Mouse (Mus musculus) neural tube, embryonic 15.5 days (tissue): ENCODE measurements around the gene Erf. TPM values are rescaled to one million over a fixed set of nuclear protein-coding genes. Genes with fewer than 3 reads are reported as not detected.

Experiments used
- ATAC-seq: fragments of 200-750 bp; cut with Nextera tagmentation; 2 replicates; pipeline ENCODE4 v1.8.0; 2017; ENCODE audit warnings: mild to moderate bottlenecking, moderate TSS enrichment, moderate library complexity; ENCODE audit not compliant: low FRiP score
- H3K27ac ChIP-seq: fragments of 300-500 bp; sonication (generic); replicated peaks from 2 replicates; pipeline ENCODE4 v1.5.1; 2015; ENCODE audit warnings: mild to moderate bottlenecking, inconsistent platforms
- H3K27me3 ChIP-seq: fragments of 300-500 bp; sonication (generic); replicated peaks from 2 replicates; pipeline ENCODE4 v1.6.1; 2015; ENCODE audit warnings: inconsistent platforms
- H3K36me3 ChIP-seq: fragments of 300-500 bp; sonication (generic); 2 replicates; pipeline ENCODE4 v1.6.1; 2015; ENCODE audit warnings: inconsistent platforms
- H3K4me1 ChIP-seq: fragments of 300-500 bp; sonication (generic); 2 replicates; pipeline ENCODE4 v1.6.1; 2015; ENCODE audit warnings: inconsistent platforms
- H3K4me2 ChIP-seq: fragments of 300-500 bp; sonication (generic); 2 replicates; pipeline ENCODE4 v1.6.1; 2015; ENCODE audit warnings: inconsistent platforms, mild to moderate bottlenecking, moderate library complexity
- H3K4me3 ChIP-seq: fragments of 300-500 bp; sonication (generic); replicated peaks from 2 replicates; pipeline ENCODE4 v1.5.1; 2015; ENCODE audit warnings: mild to moderate bottlenecking, inconsistent platforms
- H3K9ac ChIP-seq: fragments of 300-500 bp; sonication (generic); replicated peaks from 2 replicates; pipeline ENCODE4 v1.6.1; 2015; ENCODE audit warnings: mild to moderate bottlenecking, inconsistent platforms
- H3K9me3 ChIP-seq: fragments of 300-500 bp; sonication (generic); replicated peaks from 2 replicates; pipeline ENCODE4 v1.6.1; 2016; ENCODE audit warnings: inconsistent platforms
- WGBS: fragments of 180-500 bp; shearing (Covaris S2); methylation state at CpG from one replicate; pipeline ENCODE4 v1.1.7; 2015; ENCODE audit warnings: mixed read lengths; 5-methylcytosine and 5-hydroxymethylcytosine counted together
- polyA plus RNA-seq: library from polyadenylated mRNA; unstranded; fragments of >200 nt; fragmentation: Nextera tagmentation; extraction: Ambion mirVana; gene quantifications from 2 replicates; pipeline ENCODE4 v1.2.1, GENCODE M21; 2015

Gene Erf
- polyA plus RNA-seq = 3.7 and 6.5 TPM in 2 replicates

DNA sequence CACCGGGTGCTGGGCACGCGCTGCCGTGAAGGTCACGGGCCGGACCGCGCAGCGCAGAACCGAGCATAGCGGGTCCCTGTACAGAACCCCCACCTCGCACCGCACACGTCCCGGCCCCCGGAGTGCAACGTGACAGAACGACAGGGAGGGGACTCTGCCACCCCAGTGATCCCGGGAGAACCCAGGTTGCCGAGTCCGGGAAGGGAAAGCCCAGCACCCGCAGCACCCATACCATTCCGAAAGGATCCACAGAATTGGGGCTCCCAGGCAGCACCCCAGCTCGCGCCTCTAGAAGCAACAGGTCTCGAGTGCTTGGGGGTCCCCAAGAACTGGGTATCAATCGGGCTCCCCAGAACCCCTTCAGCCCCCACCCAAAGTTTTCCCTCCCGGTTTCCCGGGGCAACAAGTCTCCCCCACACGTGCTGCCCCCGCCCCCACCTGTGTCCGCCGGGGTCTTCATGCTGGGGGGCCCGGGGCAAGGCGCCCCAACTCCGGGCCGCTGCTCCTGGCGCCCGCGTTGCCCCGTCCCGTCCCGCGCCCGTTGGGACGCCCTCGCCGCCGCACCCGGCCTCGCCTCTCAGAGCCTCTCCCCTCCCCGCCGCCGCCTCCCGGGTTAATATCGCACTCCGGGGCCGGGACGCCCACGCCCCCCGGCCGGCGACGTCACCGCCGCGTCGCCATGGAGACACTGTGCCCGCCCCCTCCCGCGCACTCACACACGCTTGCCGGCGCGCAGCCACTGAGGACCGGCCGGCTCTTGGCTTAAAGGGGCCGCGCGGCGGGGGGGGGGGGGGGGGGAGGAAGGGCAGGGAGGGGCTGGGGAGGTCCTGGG lies at the start of gene Erf:
TSS of gene Erf (minus strand) at position 621 of the 832 bp plus-strand sequence.
- H3K27ac ChIP-seq = peak within 1 kb of the TSS; percentile 90

DNA sequence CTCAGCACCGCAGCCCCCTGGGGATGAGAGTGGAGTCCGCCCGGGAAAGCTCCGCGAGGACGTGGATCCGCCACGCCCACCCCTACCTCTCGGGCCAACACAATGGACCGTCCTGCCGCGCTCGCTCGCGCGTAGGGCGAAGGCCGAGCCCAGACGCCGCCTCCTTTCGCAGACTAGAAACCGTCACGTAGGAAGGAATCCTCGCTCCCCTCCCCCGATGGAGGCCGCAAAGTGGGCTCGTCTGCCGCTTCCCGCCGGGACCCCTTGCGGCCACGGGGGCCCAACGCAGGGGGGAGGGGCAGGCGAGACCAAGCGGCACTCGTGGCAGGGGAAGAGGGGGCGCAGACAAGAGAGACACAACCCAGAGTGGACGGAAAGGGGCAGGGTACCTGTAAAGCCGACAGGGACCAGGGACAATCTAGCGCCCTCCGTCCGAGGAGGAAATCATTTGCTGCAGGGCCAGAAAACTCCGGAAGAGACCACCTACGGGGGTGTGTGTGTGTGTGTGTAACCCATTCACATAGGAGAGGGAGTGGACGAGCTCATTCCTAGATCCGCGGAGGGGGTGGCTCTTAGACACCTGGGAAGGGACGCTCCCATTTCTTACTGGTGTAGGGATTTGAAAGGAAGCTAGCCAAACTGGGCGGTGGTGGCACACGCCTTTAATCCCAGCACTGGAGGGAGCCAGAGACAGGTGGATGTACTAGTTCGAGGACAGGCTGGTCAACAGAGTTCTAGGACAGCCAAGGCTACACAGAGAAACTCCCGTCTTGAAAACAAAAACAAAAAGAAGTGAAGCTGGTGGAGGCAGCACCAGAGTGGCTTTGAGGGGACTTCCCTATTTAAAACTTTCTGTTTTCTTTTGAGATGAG lies 47.1 kb upstream of the Erf start, which contains the start of gene Pafah1b3:
TSS of gene Pafah1b3 (minus strand) at position 533 of the 872 bp plus-strand sequence.
- H3K4me1 ChIP-seq = peaks cover 39% of the 10 kb centered on the region
- peaks cover 35% of the 10 kb centered on the region for H3K36me3 ChIP-seq
- peak within 1 kb of the TSS; percentile 66 for H3K4me2 ChIP-seq
- H3K27me3 ChIP-seq = no peaks in the 10 kb centered on the region
- peak within 1 kb of the TSS; percentile 79 for H3K4me3 ChIP-seq
- H3K27ac ChIP-seq = peak within 1 kb of the TSS; percentile 98
- under 1% methylated on average over 50 of the region's 52 CpGs for WGBS
- ATAC-seq = peak; percentile 93
- H3K9me3 ChIP-seq = no peaks in the 10 kb centered on the region
- peak within 1 kb of the TSS; percentile 84 for H3K9ac ChIP-seq

More for the DNA sequence above, at the start of gene Erf:
- Histone ChIP-seq H3K4me1 (peaks cover 67% of the 10 kb centered on the region), H3K4me2 (peak within 1 kb of the TSS; percentile 96), H3K9me3 (no peaks in the 10 kb centered on the region), H3K9ac (peak within 1 kb of the TSS; percentile 70), H3K4me3 (peak within 1 kb of the TSS; percentile 85), H3K36me3 (no peaks in the 10 kb centered on the region), H3K27me3 (no peaks in the 10 kb centered on the region)
- ATAC-seq = peak; percentile 85
- WGBS = under 1% methylated on average over 74 of the region's 81 CpGs

DNA sequence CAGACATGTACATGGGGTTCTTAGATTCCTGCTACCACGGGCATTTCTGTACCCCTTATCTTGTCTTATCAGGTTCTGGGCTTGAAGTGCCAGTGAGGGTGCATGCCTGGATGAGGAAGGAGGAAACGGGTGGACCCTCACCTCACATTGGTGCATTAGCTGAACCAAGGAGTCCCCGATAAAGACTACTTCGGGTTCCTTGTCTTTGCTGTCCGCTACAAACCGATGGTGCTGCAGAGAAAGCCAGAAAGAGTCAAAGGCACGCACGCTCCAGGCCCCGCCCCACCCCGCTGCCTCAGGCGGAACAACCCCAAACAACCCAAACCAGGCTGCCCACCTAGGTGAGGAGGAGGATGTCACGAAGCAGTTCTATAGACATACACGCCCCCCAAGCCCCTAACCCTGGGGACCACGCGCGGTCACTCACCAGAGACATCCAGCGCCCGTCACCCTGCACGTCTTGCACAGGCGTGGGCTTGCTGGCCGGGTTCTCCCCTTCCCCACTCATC lies 46.4 kb upstream of the Erf start:
- peak; percentile 48 for ATAC-seq
- Histone ChIP-seq H3K27ac (peak overlapping the region; percentile 98), H3K4me3 (peak overlapping the region; percentile 79), H3K9me3 (no peaks in the 10 kb centered on the region), H3K4me2 (peak overlapping the region; percentile 66), H3K36me3 (peaks cover 42% of the 10 kb centered on the region), H3K4me1 (peaks cover 39% of the 10 kb centered on the region), H3K27me3 (no peaks in the 10 kb centered on the region), H3K9ac (peak overlapping the region; percentile 84)
- 2% methylated on average over 21 of the region's 21 CpGs for WGBS

DNA sequence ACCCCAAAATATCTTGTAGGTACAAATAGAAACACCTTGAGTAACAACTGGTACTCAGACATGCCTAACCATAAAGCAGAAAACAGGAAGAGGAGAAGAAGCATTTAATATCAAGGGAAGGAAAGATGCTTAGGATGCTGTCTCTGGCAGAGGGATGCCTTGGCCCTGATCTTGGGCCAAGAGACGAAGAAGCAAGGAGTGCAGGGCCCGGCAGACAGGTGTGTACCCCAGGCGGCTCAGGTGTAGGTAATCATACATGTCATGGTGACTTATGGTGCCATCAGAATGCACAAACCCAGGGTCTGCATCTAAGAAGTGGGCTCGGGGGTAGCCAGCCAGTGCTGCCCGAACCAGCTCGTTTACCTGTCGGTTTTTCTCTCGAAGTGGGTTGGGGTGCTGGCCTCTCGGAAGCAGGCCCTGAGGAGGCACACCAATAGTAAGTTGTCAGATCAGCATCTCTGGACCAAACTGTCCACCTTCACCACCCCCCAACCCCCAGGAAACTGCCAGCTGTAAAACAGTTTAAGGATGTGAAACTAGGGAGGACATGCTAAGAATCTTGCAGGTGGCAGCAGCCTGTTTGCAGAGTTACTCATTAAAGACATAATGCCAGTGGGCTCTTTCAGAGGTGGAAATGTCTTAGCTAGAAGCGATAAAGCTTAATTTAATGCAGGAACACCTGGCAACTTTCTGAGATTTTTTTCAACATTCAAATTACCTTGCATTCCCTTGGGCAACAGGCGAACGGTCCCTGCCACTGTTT lies 44.6 kb upstream of the Erf start:
- Histone ChIP-seq H3K36me3 (peaks cover 61% of the 10 kb centered on the region), H3K4me1 (peaks cover 44% of the 10 kb centered on the region), H3K27ac (no peak overlapping the region), H3K27me3 (no peaks in the 10 kb centered on the region), H3K4me3 (no peak overlapping the region), H3K9ac (no peak overlapping the region), H3K4me2 (peak overlapping the region; percentile 66; the same call in 1 of the 2 replicates), H3K9me3 (no peaks in the 10 kb centered on the region)
- 86% methylated on average over 12 of the region's 12 CpGs for WGBS
- ATAC-seq = no peak

DNA sequence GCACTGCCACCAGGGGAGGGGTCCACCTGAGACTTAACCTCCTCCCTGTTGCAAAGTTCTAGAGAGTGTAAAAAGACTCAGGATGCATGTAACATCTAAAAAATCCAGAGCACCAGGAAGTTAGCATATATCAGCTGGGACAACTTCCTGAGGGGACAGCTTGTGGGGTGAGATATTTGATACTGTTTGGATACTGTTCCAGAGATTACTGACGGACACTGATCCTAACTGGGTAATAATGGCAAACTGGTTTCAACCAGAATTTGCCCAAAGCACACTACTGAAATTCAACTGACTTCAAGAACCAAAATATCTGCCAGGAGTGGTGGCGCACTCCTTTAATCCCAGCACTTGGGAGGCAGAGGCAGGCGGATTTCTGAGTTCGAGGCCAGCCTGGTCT lies 43.9 kb upstream of the Erf start:
- H3K9me3 ChIP-seq = no peaks in the 10 kb centered on the region
- H3K4me3 ChIP-seq = no peak overlapping the region
- no peaks in the 10 kb centered on the region for H3K27me3 ChIP-seq
- peak overlapping the region; percentile 37; the same call in 1 of the 2 replicates for H3K27ac ChIP-seq
- peaks cover 67% of the 10 kb centered on the region for H3K36me3 ChIP-seq
- no peak overlapping the region for H3K4me2 ChIP-seq
- H3K4me1 ChIP-seq = peaks cover 44% of the 10 kb centered on the region
- no peak for ATAC-seq
- WGBS = 93% methylated on average over 4 of the region's 4 CpGs
- H3K9ac ChIP-seq = no peak overlapping the region

DNA sequence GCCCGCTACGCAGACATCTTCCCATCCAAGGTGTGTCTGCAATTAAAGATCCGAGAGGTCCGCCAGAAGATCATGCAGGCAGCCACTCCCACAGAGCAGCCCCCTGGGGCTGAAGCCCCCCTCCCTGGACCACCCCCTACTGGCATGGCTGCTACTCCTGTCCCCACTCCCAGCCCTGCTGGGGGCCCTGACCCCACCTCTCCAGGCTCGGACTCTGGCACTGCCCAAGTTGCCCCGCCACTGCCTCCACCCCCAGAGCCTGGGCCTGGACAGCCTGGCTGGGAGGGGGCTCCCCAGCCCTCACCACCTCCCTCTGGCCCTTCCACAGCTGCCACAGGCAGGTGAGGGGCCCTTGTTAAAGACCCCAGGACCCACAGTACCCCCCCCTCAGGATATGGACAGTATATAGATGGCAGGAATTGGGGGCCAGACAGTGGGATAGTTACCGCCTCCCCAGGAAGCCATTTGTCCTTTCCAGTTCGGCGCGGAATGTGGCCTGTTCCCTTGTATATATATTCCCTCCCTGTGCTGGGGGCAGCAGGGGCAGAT lies 42.7 kb upstream of the Erf start:
- WGBS = 82% methylated on average over 10 of the region's 10 CpGs
- Histone ChIP-seq H3K27me3 (no peaks in the 10 kb centered on the region), H3K9me3 (no peaks in the 10 kb centered on the region), H3K36me3 (peaks cover 80% of the 10 kb centered on the region), H3K4me2 (no peak overlapping the region), H3K9ac (no peak overlapping the region), H3K4me1 (peaks cover 37% of the 10 kb centered on the region), H3K27ac (0 out of 2 replicates have a peak overlapping the region, but pooled peaks have one; percentile 11), H3K4me3 (no peak overlapping the region)
- ATAC-seq = no peak

DNA sequence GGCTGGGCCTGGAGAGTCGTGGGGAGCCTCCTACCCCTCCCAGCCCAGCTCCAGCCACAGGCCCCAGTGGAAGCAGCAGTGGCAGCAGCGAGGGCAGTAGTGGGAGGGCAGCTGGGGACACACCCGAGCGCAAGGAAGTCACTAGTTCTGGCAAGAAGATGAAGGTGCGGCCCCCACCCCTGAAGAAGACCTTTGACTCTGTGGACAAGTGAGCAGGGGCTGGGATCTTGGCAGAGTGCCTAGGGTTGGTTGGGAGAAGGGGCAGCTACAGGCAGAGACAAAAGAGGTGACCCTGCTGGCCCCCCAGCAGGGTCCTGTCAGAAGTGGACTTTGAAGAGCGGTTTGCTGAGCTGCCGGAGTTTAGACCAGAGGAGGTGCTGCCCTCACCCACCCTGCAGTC lies 41.5 kb upstream of the Erf start:
- H3K4me1 ChIP-seq = peaks cover 34% of the 10 kb centered on the region
- peak overlapping the region; percentile 38 for H3K27ac ChIP-seq
- no peak for ATAC-seq
- H3K27me3 ChIP-seq = no peaks in the 10 kb centered on the region
- no peaks in the 10 kb centered on the region for H3K9me3 ChIP-seq
- H3K36me3 ChIP-seq = peaks cover 91% of the 10 kb centered on the region
- H3K9ac ChIP-seq = no peak overlapping the region
- WGBS = 63% methylated on average over 7 of the region's 7 CpGs
- no peak overlapping the region for H3K4me2 ChIP-seq
- no peak overlapping the region for H3K4me3 ChIP-seq

DNA sequence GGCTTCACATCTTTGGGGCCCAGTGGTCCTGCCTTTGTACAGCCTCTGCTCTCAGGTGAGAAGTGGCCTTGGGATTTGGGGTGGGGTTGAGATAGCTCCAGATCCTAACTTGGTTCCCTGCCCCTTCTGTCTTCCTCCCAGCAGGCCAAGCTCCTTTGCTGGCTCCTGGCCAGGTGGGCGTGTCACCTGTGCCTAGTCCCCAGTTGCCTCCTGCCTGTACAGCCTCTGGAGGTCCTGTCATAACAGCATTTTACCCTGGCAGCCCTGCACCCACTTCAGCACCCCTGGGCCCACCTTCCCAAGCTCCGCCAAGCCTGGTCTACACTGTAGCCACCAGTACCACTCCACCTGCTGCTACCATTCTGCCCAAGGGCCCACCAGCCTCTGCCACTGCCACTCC lies 40.4 kb upstream of the Erf start:
- no peak for ATAC-seq
- no peak overlapping the region for H3K4me3 ChIP-seq
- no peaks in the 10 kb centered on the region for H3K27me3 ChIP-seq
- H3K36me3 ChIP-seq = peaks cover 100% of the 10 kb centered on the region
- no peak overlapping the region for H3K4me2 ChIP-seq
- H3K9me3 ChIP-seq = no peaks in the 10 kb centered on the region
- H3K27ac ChIP-seq = peak overlapping the region; percentile 24; the same call in 1 of the 2 replicates
- H3K4me1 ChIP-seq = peaks cover 24% of the 10 kb centered on the region
- no peak overlapping the region for H3K9ac ChIP-seq
- WGBS = 88% methylated on average over 2 of the region's 2 CpGs

DNA sequence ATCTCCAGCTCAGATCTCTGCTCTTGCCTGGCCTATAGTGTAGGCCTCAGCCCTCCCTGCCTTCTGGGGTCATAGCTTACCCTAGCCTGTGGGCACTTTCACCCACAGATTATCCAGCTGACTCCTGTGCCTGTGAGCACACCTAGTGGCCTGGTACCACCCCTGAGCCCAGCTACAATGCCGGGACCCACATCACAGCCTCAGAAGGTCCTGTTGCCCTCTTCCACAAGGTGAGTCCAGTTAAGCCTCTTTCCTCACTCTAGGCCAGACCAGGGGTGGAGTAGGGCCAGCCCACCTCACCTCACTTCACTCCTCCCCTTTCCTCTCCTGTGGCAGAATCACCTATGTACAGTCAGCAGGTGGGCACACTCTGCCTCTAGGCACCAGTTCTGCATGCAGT lies 39.9 kb upstream of the Erf start:
- no peak overlapping the region for H3K4me3 ChIP-seq
- H3K4me1 ChIP-seq = peaks cover 20% of the 10 kb centered on the region
- no peak overlapping the region for H3K27ac ChIP-seq
- H3K9ac ChIP-seq = no peak overlapping the region
- H3K27me3 ChIP-seq = no peaks in the 10 kb centered on the region
- no peaks in the 10 kb centered on the region for H3K9me3 ChIP-seq
- 100% methylated on average over 1 of the region's 1 CpGs for WGBS
- no peak for ATAC-seq
- peaks cover 100% of the 10 kb centered on the region for H3K36me3 ChIP-seq
- H3K4me2 ChIP-seq = no peak overlapping the region

DNA sequence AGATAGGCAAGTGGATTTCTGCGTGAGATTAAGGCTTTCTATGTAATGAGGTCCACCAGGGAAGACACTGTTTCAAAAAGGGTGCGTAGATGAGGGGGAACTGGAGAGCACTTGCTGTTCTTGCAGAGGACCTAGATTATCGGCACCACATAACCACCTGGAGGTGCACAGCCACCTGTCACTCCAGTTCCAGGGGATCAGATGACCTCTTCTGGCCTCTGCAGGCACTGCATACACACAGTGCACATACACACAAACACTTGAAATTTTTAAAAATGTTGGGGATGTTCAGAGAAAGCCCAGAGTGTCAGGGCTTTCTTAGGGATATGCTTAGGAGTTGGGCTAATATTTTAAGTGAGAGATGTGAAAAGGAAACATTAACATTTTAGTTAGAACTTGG lies 39.4 kb upstream of the Erf start:
- H3K27ac ChIP-seq = no peak overlapping the region
- peaks cover 100% of the 10 kb centered on the region for H3K36me3 ChIP-seq
- no peak for ATAC-seq
- H3K9ac ChIP-seq = no peak overlapping the region
- H3K4me3 ChIP-seq = no peak overlapping the region
- H3K27me3 ChIP-seq = no peaks in the 10 kb centered on the region
- 98% methylated on average over 3 of the region's 3 CpGs for WGBS
- H3K9me3 ChIP-seq = no peaks in the 10 kb centered on the region
- no peak overlapping the region for H3K4me2 ChIP-seq
- H3K4me1 ChIP-seq = peaks cover 18% of the 10 kb centered on the region

DNA sequence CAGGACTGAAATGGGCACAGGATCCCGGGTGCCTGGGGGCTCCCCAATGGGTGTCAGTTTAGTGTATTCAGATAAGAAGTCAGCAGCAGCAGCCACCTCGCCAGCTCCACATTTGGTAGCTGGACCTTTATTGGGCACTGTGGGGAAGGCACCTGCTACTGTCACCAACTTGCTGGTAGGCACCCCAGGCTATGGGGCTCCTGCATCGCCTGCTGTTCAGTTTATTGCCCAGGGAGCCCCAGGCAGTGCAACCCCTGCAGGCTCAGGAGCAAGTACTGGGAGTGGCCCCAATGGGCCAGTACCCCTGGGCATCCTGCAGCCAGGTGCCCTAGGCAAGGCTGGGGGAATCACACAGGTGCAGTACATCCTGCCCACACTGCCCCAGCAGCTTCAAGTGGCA lies 38.2 kb upstream of the Erf start:
- no peak overlapping the region for H3K4me2 ChIP-seq
- ATAC-seq = no peak
- H3K4me1 ChIP-seq = peaks cover 29% of the 10 kb centered on the region
- H3K9ac ChIP-seq = no peak overlapping the region
- peaks cover 92% of the 10 kb centered on the region for H3K36me3 ChIP-seq
- no peak overlapping the region for H3K27ac ChIP-seq
- no peaks in the 10 kb centered on the region for H3K27me3 ChIP-seq
- 95% methylated on average over 3 of the region's 3 CpGs for WGBS
- H3K4me3 ChIP-seq = no peak overlapping the region
- no peaks in the 10 kb centered on the region for H3K9me3 ChIP-seq
